Mouse (Mus musculus) liver, postnatal 0 days (tissue): ENCODE results near the gene Gle1.

Source experiments
- CTCF ChIP-seq: sonication (generic); IDR thresholded peaks from 2 replicates; pipeline ENCODE4 v1.5.1; 2016; ENCODE audit warnings: antibody characterized with exemption, low read depth
- EP300 ChIP-seq: IDR thresholded peaks from 2 replicates; pipeline ENCODE4 v1.6.1; 2016; ENCODE audit warnings: antibody characterized with exemption, low read depth, mild to moderate bottlenecking

DNA sequence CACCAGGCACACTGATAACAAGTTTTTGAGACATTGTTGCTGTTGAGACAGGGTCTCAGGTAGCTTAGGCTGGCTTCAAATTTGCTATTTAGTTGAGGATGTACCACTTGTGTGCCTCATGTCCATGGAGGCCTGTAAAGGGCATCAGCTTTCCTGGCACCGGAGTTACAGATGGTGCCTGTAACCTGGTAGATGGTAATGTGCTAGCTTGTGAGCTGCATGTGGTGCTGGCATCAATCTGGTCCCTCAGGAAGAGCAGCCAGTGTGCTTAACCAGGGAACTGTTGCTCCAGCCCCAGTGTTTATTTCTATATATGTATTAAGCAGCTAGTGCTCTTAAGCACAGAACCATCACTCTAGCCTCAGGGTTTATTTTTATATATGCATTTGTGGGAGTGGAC, 39.2 kb upstream of the Gle1 start:
- TF ChIP-seq CTCF (no peak), EP300 (no peak)
